Mouse (Mus musculus) forebrain, embryonic 16.5 days (tissue): ENCODE measurements around the gene Myo3a. TPM values are rescaled to one million over a fixed set of nuclear protein-coding genes. Genes with fewer than 3 reads are reported as not detected.

Experiments used
- ATAC-seq: fragments of 200-750 bp; cut with Nextera tagmentation; 2 replicates; pipeline ENCODE4 v1.8.0; 2017; ENCODE audit warnings: mild to moderate bottlenecking, moderate library complexity
- H3K27ac ChIP-seq: fragments of 300-500 bp; sonication (generic); 2 replicates; pipeline ENCODE4 v1.5.1; 2014; ENCODE audit warnings: low read length, control low read depth
- H3K27me3 ChIP-seq: fragments of 300-500 bp; sonication (generic); replicated peaks from 2 replicates; pipeline ENCODE4 v1.6.1; 2014; ENCODE audit warnings: low read length; ENCODE audit not compliant: control insufficient read depth, insufficient read depth
- H3K36me3 ChIP-seq: fragments of 300-500 bp; sonication (generic); 2 replicates; pipeline ENCODE4 v1.6.1; 2014; ENCODE audit not compliant: control insufficient read depth, insufficient read depth
- H3K4me1 ChIP-seq: fragments of 300-500 bp; sonication (generic); replicated peaks from 2 replicates; pipeline ENCODE4 v1.6.1; 2014; ENCODE audit warnings: low read length; ENCODE audit not compliant: control insufficient read depth, insufficient read depth
- H3K4me2 ChIP-seq: fragments of 300-500 bp; sonication (generic); 2 replicates; pipeline ENCODE4 v1.6.1; 2014; ENCODE audit warnings: mild to moderate bottlenecking, low read length, control low read depth
- H3K4me3 ChIP-seq: fragments of 300-500 bp; sonication (generic); replicated peaks from 2 replicates; pipeline ENCODE4 v1.5.1; 2014; ENCODE audit warnings: mild to moderate bottlenecking, low read length, control low read depth
- H3K9ac ChIP-seq: fragments of 300-500 bp; sonication (generic); replicated peaks from 2 replicates; pipeline ENCODE4 v1.6.1; 2014; ENCODE audit warnings: low read depth, low read length, control low read depth
- H3K9me3 ChIP-seq: fragments of 300-500 bp; sonication (generic); 2 replicates; pipeline ENCODE4 v1.6.1; 2016; ENCODE audit warnings: low read length; ENCODE audit not compliant: control insufficient read depth
- WGBS: fragments of 180-500 bp; shearing (Covaris S2); extraction: QIAGEN DNeasy Blood & Tissue Kit; methylation state at CpG from one replicate; pipeline ENCODE4 v1.1.7; 2014; 5-methylcytosine and 5-hydroxymethylcytosine counted together
- polyA plus RNA-seq: library from polyadenylated mRNA; unstranded; fragments of >200 nt; fragmentation: Nextera tagmentation; extraction: Ambion mirVana; gene quantifications from 2 replicates; pipeline ENCODE4 v1.2.1, GENCODE M21; 2015

Myo3a gene
- polyA plus RNA-seq, 1 experiment from 2014 or later, result 0.22 TPM

- WGBS, result 5% methylated on average over 16 of the region's 16 CpGs
- Histone ChIP-seq H3K27me3 (peaks cover 21% of the 10 kb centered on the region), H3K4me3 (peak overlapping the region; percentile 50), H3K4me2 (peak overlapping the region; percentile 62), H3K36me3 (no peaks in the 10 kb centered on the region), H3K9ac (peak overlapping the region; percentile 79), H3K27ac (peak overlapping the region; percentile 85), H3K4me1 (peaks cover 37% of the 10 kb centered on the region), H3K9me3 (no peaks in the 10 kb centered on the region)
- ATAC-seq, result no peak
Measured at GRCm38 (mm10) chr2:22625096-22625960, 398.0 kb downstream of the Myo3a start.

GRCm38 (mm10) chr2:22627147-22627666 lies 399.9 kb downstream of the Myo3a start:
- Histone ChIP-seq H3K36me3 (no peaks in the 10 kb centered on the region; the same call in 1 of the 2 replicates), H3K27me3 (peaks cover 21% of the 10 kb centered on the region), H3K4me3 (peak overlapping the region; percentile 35), H3K9me3 (no peaks in the 10 kb centered on the region), H3K4me1 (peaks cover 22% of the 10 kb centered on the region), H3K4me2 (peak overlapping the region; percentile 43), H3K27ac (peak overlapping the region; percentile 76), H3K9ac (peak overlapping the region; percentile 55)
- WGBS, result 25% methylated on average over 3 of the region's 3 CpGs
- peak; percentile 51 for ATAC-seq

DNA sequence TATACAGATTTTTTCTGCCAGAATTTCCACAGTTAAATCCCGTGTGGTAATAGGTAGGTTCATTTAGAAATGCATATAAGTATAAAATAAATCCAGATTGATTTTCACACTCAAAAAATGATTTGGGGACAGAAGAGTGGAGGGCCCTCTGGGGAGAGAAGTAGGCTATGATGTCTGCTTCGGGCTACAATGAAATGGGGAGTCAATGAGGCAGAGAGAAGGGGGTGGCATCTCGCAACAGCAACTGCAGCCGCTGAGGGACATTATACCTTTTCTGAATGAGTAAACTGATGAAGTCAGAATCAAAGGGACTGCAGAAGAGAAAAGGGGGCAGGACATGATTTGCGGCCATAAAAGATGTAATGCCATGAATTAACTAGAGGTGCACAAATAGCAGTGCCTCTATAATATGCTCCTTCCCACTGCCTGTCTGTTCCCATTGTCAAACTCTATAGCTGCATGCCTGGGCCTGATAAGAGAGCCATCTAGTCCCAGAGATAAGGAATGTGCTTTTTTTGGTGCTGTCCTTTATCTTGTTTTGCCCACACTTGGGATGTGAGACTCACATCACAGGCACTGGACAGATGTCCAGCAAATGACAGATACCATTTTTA lies 400.6 kb downstream of the Myo3a start:
- H3K9ac ChIP-seq, result peak overlapping the region; percentile 55
- peak overlapping the region; percentile 76 for H3K27ac ChIP-seq
- peaks cover 15% of the 10 kb centered on the region for H3K4me1 ChIP-seq
- 23% methylated on average over 5 of the region's 5 CpGs for WGBS
- H3K36me3 ChIP-seq, result no peaks in the 10 kb centered on the region; the same call in 1 of the 2 replicates
- peak overlapping the region; percentile 35 for H3K4me3 ChIP-seq
- peak overlapping the region; percentile 43 for H3K4me2 ChIP-seq
- H3K27me3 ChIP-seq, result peaks cover 21% of the 10 kb centered on the region
- no peak for ATAC-seq
- H3K9me3 ChIP-seq, result no peaks in the 10 kb centered on the region

DNA sequence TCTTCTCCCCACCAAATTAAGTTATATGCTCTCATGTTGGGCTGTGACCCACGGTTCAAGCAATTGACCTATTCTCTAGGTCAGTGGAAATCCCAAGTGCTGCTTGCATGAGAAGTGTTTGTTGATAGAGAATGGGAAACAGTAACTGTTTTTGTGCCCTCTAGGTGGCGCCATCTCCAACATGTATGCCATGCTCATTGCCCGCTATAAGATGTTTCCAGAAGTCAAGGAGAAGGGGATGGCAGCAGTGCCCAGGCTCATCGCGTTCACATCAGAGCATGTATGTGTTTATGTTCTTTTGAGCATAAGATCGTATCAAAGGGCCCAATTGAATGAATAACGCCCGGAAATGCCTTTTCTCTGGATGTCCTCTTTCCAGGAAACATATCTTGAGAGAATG lies 407.5 kb downstream of the Myo3a start:
- ATAC-seq, result no peak

GRCm38 (mm10) chr2:22646134-22646533 lies 418.8 kb downstream of the Myo3a start:
- ATAC-seq, result peak; percentile 83
- no peaks in the 10 kb centered on the region for H3K27me3 ChIP-seq
- H3K4me1 ChIP-seq, result peaks cover 8% of the 10 kb centered on the region; the same call in 1 of the 2 replicates
- H3K4me2 ChIP-seq, result no peak overlapping the region
- H3K36me3 ChIP-seq, result no peaks in the 10 kb centered on the region
- no peak overlapping the region for H3K4me3 ChIP-seq
- H3K9ac ChIP-seq, result no peak overlapping the region
- H3K9me3 ChIP-seq, result no peaks in the 10 kb centered on the region
- H3K27ac ChIP-seq, result peak overlapping the region; percentile 37; the same call in 1 of the 2 replicates
- 13% methylated on average over 1 of the region's 1 CpGs for WGBS

More for the DNA sequence above, 407.5 kb downstream of the Myo3a start:
- Histone ChIP-seq H3K4me2 (no peak overlapping the region), H3K36me3 (peaks cover 3% of the 10 kb centered on the region; the same call in 1 of the 2 replicates), H3K9ac (no peak overlapping the region), H3K4me1 (no peaks in the 10 kb centered on the region), H3K27me3 (no peaks in the 10 kb centered on the region), H3K27ac (no peak overlapping the region), H3K4me3 (no peak overlapping the region), H3K9me3 (no peaks in the 10 kb centered on the region)
- 45% methylated on average over 8 of the region's 8 CpGs for WGBS

DNA sequence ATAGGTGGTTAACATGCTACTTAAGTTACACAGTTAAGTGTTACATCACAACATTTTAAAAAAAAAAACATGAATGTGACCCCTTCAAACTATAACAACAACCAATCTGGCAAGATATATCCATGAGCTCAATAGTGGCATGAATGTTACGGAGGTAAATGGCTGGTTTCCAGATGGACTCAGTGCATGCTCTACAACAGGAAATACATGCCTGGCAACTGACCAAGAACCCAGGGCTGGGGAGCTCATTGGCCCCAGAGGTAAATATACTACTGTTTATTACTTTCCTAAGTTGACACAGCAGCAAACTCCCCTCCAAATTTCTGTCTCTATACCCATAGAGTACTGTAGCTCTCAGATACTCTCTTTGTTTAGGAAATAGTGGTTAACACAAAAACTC lies 421.1 kb downstream of the Myo3a start:
- no peak for ATAC-seq
- Histone ChIP-seq H3K4me3 (no peak overlapping the region), H3K9me3 (no peaks in the 10 kb centered on the region), H3K9ac (no peak overlapping the region), H3K36me3 (no peaks in the 10 kb centered on the region), H3K4me2 (no peak overlapping the region), H3K4me1 (peaks cover 5% of the 10 kb centered on the region; the same call in 1 of the 2 replicates), H3K27me3 (no peaks in the 10 kb centered on the region), H3K27ac (no peak overlapping the region)
- 61% methylated on average over 1 of the region's 1 CpGs for WGBS

- no peaks in the 10 kb centered on the region for H3K27me3 ChIP-seq
- no peak overlapping the region for H3K4me3 ChIP-seq
- no peak overlapping the region for H3K27ac ChIP-seq
- H3K36me3 ChIP-seq, result peaks cover 6% of the 10 kb centered on the region; the same call in 1 of the 2 replicates
- no peak overlapping the region for H3K4me2 ChIP-seq
- H3K9ac ChIP-seq, result no peak overlapping the region
- WGBS, result 87% methylated on average over 4 of the region's 4 CpGs
- ATAC-seq, result no peak
- no peaks in the 10 kb centered on the region for H3K4me1 ChIP-seq
- H3K9me3 ChIP-seq, result no peaks in the 10 kb centered on the region
Measured at GRCm38 (mm10) chr2:22651826-22652225, 424.5 kb downstream of the Myo3a start.

GRCm38 (mm10) chr2:22663731-22664130 lies 436.4 kb downstream of the Myo3a start:
- Histone ChIP-seq H3K27ac (no peak overlapping the region), H3K4me1 (no peaks in the 10 kb centered on the region), H3K27me3 (no peaks in the 10 kb centered on the region), H3K4me3 (no peak overlapping the region), H3K4me2 (no peak overlapping the region), H3K9me3 (no peaks in the 10 kb centered on the region), H3K36me3 (no peaks in the 10 kb centered on the region; the same call in 1 of the 2 replicates), H3K9ac (no peak overlapping the region)
- 68% methylated on average over 1 of the region's 1 CpGs for WGBS
- ATAC-seq, result no peak
